Mouse (Mus musculus): Measurements from ENCODE around the gene Myo3b. TPM values are rescaled to one million over a fixed set of nuclear protein-coding genes. Genes with fewer than 3 reads are reported as not detected.

The Myo3b gene
- polyA plus RNA-seq, 1 experiment from 2014 or later = 0.12 TPM

GRCm38 (mm10) chr2:70337208-70337611 lies 298.3 kb downstream of the Myo3b start:
- no peaks in the 10 kb centered on the region for H3K9me3 ChIP-seq (replicated peaks)
- H3K9ac ChIP-seq = no peak overlapping the region
- H3K4me2 ChIP-seq (replicated peaks) = no peak overlapping the region
- 52% methylated on average over 7 of the region's 7 CpGs for WGBS
- no peaks in the 10 kb centered on the region for H3K36me3 ChIP-seq
- no peaks in the 10 kb centered on the region for H3K27me3 ChIP-seq
- H3K4me3 ChIP-seq = no peak overlapping the region
- no peak for ATAC-seq (ENCODE audit: low FRiP score)
- peaks cover 9% of the 10 kb centered on the region; the same call in 1 of the 2 replicates for H3K4me1 ChIP-seq
- no peak overlapping the region for H3K27ac ChIP-seq

GRCm38 (mm10) chr2:70337869-70338268 lies 298.9 kb downstream of the Myo3b start:
- H3K27ac ChIP-seq = no peak overlapping the region
- WGBS = 61% methylated on average over 9 of the region's 9 CpGs
- ATAC-seq (ENCODE audit: low FRiP score) = no peak
- no peaks in the 10 kb centered on the region for H3K9me3 ChIP-seq (replicated peaks)
- H3K9ac ChIP-seq = no peak overlapping the region
- H3K4me1 ChIP-seq = peaks cover 9% of the 10 kb centered on the region; the same call in 1 of the 2 replicates
- no peaks in the 10 kb centered on the region for H3K36me3 ChIP-seq
- no peak overlapping the region for H3K4me3 ChIP-seq
- no peaks in the 10 kb centered on the region for H3K27me3 ChIP-seq
- no peak overlapping the region for H3K4me2 ChIP-seq (replicated peaks)

- H3K4me1 ChIP-seq = peaks cover 9% of the 10 kb centered on the region; the same call in 1 of the 2 replicates
- no peak overlapping the region for H3K4me3 ChIP-seq
- no peak for ATAC-seq (ENCODE audit: low FRiP score)
- H3K36me3 ChIP-seq = no peaks in the 10 kb centered on the region
- no peaks in the 10 kb centered on the region for H3K9me3 ChIP-seq (replicated peaks)
- WGBS = 70% methylated on average over 7 of the region's 7 CpGs
- no peak overlapping the region for H3K4me2 ChIP-seq (replicated peaks)
- no peaks in the 10 kb centered on the region for H3K27me3 ChIP-seq
- H3K9ac ChIP-seq = no peak overlapping the region
- no peak overlapping the region for H3K27ac ChIP-seq
These were observed 300.1 kb downstream of the Myo3b start for GRCm38 (mm10) chr2:70339061-70339460.

GRCm38 (mm10) chr2:70339501-70339900 lies 300.6 kb downstream of the Myo3b start:
- H3K9me3 ChIP-seq (replicated peaks) = no peaks in the 10 kb centered on the region
- H3K4me2 ChIP-seq (replicated peaks) = no peak overlapping the region
- no peak overlapping the region for H3K4me3 ChIP-seq
- H3K4me1 ChIP-seq = peaks cover 9% of the 10 kb centered on the region; the same call in 1 of the 2 replicates
- H3K36me3 ChIP-seq = no peaks in the 10 kb centered on the region
- ATAC-seq (ENCODE audit: low FRiP score) = no peak
- 77% methylated on average over 6 of the region's 6 CpGs for WGBS
- H3K27me3 ChIP-seq = no peaks in the 10 kb centered on the region
- H3K27ac ChIP-seq = no peak overlapping the region
- H3K9ac ChIP-seq = no peak overlapping the region

GRCm38 (mm10) chr2:70340224-70340623 lies 301.3 kb downstream of the Myo3b start:
- Histone ChIP-seq H3K4me2 (replicated peaks) (no peak overlapping the region), H3K4me3 (no peak overlapping the region), H3K9ac (no peak overlapping the region), H3K4me1 (peaks cover 9% of the 10 kb centered on the region; the same call in 1 of the 2 replicates), H3K27me3 (no peaks in the 10 kb centered on the region), H3K27ac (no peak overlapping the region), H3K36me3 (no peaks in the 10 kb centered on the region), H3K9me3 (replicated peaks) (no peaks in the 10 kb centered on the region)
- ATAC-seq (ENCODE audit: low FRiP score) = no peak
- WGBS = 86% methylated on average over 8 of the region's 8 CpGs

- ATAC-seq (ENCODE audit: low FRiP score) = no peak
- H3K27me3 ChIP-seq = no peaks in the 10 kb centered on the region
- no peak overlapping the region for H3K4me3 ChIP-seq
- no peaks in the 10 kb centered on the region for H3K4me1 ChIP-seq
- H3K9ac ChIP-seq = no peak overlapping the region
- no peaks in the 10 kb centered on the region for H3K9me3 ChIP-seq (replicated peaks)
- H3K27ac ChIP-seq = no peak overlapping the region
- 68% methylated on average over 8 of the region's 8 CpGs for WGBS
- no peaks in the 10 kb centered on the region for H3K36me3 ChIP-seq
- no peak overlapping the region for H3K4me2 ChIP-seq (replicated peaks)
These were observed 306.2 kb downstream of the Myo3b start for GRCm38 (mm10) chr2:70345126-70345525.

- Histone ChIP-seq H3K9me3 (replicated peaks) (no peaks in the 10 kb centered on the region), H3K4me1 (no peaks in the 10 kb centered on the region), H3K9ac (no peak overlapping the region), H3K27me3 (no peaks in the 10 kb centered on the region), H3K36me3 (no peaks in the 10 kb centered on the region), H3K4me3 (no peak overlapping the region), H3K27ac (no peak overlapping the region), H3K4me2 (replicated peaks) (no peak overlapping the region)
- no peak for ATAC-seq (ENCODE audit: low FRiP score)
- 42% methylated on average over 1 of the region's 1 CpGs for WGBS
These were observed 308.6 kb downstream of the Myo3b start for GRCm38 (mm10) chr2:70347511-70347910.

- Histone ChIP-seq H3K9ac (no peak overlapping the region), H3K9me3 (replicated peaks) (no peaks in the 10 kb centered on the region), H3K4me2 (replicated peaks) (no peak overlapping the region), H3K27ac (no peak overlapping the region), H3K4me3 (no peak overlapping the region), H3K27me3 (no peaks in the 10 kb centered on the region), H3K36me3 (no peaks in the 10 kb centered on the region), H3K4me1 (no peaks in the 10 kb centered on the region)
- ATAC-seq (ENCODE audit: low FRiP score) = no peak
- 69% methylated on average over 11 of the region's 11 CpGs for WGBS
These were observed 310.0 kb downstream of the Myo3b start for GRCm38 (mm10) chr2:70348793-70349553.

- Histone ChIP-seq H3K36me3 (no peaks in the 10 kb centered on the region), H3K9me3 (replicated peaks) (0 out of 2 replicates have a peak, but pooled peaks cover 6% of the 10 kb centered on the region), H3K4me3 (no peak overlapping the region), H3K9ac (no peak overlapping the region), H3K4me2 (replicated peaks) (no peak overlapping the region), H3K27me3 (no peaks in the 10 kb centered on the region), H3K27ac (no peak overlapping the region), H3K4me1 (no peaks in the 10 kb centered on the region)
- no peak for ATAC-seq (ENCODE audit: low FRiP score)
- WGBS = 82% methylated on average over 10 of the region's 10 CpGs
These were observed 313.7 kb downstream of the Myo3b start for GRCm38 (mm10) chr2:70352435-70353165.

- no peak overlapping the region for H3K27ac ChIP-seq
- no peak overlapping the region for H3K9ac ChIP-seq
- H3K27me3 ChIP-seq = no peaks in the 10 kb centered on the region
- H3K4me3 ChIP-seq = no peak overlapping the region
- H3K36me3 ChIP-seq = no peaks in the 10 kb centered on the region
- 0 out of 2 replicates have a peak, but pooled peaks cover 6% of the 10 kb centered on the region for H3K9me3 ChIP-seq (replicated peaks)
- no peak overlapping the region for H3K4me2 ChIP-seq (replicated peaks)
- no peak for ATAC-seq (ENCODE audit: low FRiP score)
- 86% methylated on average over 4 of the region's 4 CpGs for WGBS
- no peaks in the 10 kb centered on the region for H3K4me1 ChIP-seq
These were observed 315.1 kb downstream of the Myo3b start for GRCm38 (mm10) chr2:70354056-70354455.

- Histone ChIP-seq H3K4me3 (no peak overlapping the region), H3K4me1 (no peaks in the 10 kb centered on the region), H3K9me3 (replicated peaks) (0 out of 2 replicates have a peak, but pooled peaks cover 6% of the 10 kb centered on the region), H3K36me3 (no peaks in the 10 kb centered on the region), H3K27me3 (no peaks in the 10 kb centered on the region), H3K27ac (no peak overlapping the region), H3K9ac (no peak overlapping the region), H3K4me2 (replicated peaks) (no peak overlapping the region)
- ATAC-seq (ENCODE audit: low FRiP score) = no peak
- 80% methylated on average over 2 of the region's 2 CpGs for WGBS
These were observed 316.1 kb downstream of the Myo3b start for GRCm38 (mm10) chr2:70355026-70355425.

GRCm38 (mm10) chr2:70369421-70369820 lies 330.5 kb downstream of the Myo3b start:
- no peaks in the 10 kb centered on the region for H3K27me3 ChIP-seq
- H3K36me3 ChIP-seq = no peaks in the 10 kb centered on the region
- H3K4me3 ChIP-seq = no peak overlapping the region
- no peak for ATAC-seq (ENCODE audit: low FRiP score)
- no peak overlapping the region for H3K27ac ChIP-seq
- WGBS = 90% methylated on average over 6 of the region's 6 CpGs
- H3K9me3 ChIP-seq (replicated peaks) = no peaks in the 10 kb centered on the region
- no peaks in the 10 kb centered on the region for H3K4me1 ChIP-seq
- no peak overlapping the region for H3K4me2 ChIP-seq (replicated peaks)
- no peak overlapping the region for H3K9ac ChIP-seq

Measured in hindbrain, embryonic 12.5 days (tissue).